Mouse (Mus musculus): Measurements from ENCODE around the gene Nans.

Gene Nans

DNA sequence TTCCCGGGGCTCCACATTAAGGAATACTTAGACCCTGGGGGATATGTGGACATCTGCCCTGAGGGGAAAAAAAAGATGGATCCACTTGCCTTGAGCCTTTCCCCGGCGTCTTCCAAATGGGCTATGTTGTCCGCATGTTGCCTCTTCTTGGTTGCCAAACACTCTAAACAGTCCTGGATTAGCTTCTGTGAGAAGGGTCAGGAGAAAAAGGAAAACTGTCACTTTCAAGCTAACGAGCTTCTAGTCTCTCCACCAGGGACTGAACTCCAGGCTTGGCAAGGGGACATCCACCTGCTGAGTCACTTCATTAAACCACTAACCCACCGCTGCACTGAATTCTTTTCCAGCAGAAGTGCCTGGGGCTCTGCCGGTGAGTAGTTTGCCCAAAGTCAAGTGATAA is 43.9 kb downstream of the Nans start:
- no peak for DNase-seq (ENCODE audit: low spot score in 2 of 2)

DNA sequence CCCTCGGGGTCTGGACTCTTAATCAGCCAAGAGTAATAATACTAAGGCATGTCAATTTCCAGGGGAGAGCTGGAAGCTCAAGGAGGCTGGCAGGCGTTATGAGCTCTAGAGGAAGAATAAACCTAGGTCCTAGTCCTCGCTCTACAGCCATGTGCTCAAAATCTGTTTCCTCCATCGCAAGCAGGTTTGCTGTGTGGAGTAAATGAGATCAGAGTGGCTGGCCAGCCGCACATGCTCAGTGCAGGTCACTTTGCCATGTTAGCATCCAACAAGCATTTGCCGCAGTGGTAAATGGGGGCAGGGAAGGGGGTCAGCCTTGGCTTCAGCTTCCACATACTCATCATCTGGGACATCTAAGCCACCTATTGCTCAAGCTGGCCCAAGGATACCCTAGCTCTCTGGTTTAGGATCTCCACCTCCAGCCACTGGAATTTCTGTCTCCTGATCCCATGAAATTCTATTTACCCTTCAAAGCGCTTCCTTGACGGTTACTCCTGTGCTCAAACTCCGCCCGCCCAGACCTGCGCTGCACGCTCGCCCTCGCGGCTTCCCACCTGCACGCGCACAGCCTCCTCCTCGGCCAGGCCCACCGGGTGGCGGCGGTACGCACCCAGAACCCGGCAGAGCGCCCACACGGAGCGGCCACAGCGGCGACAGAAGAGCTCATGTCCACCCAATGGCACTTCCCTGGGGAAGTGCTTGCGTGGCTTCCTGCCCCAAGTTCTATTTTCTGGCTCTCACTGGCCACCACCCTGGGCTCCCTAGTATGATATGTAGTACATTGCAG is 45.1 kb downstream of the Nans start:
- DNase-seq (ENCODE audit: low spot score in 2 of 2), result peak in 1 of 2 experiments; percentile 11

DNA sequence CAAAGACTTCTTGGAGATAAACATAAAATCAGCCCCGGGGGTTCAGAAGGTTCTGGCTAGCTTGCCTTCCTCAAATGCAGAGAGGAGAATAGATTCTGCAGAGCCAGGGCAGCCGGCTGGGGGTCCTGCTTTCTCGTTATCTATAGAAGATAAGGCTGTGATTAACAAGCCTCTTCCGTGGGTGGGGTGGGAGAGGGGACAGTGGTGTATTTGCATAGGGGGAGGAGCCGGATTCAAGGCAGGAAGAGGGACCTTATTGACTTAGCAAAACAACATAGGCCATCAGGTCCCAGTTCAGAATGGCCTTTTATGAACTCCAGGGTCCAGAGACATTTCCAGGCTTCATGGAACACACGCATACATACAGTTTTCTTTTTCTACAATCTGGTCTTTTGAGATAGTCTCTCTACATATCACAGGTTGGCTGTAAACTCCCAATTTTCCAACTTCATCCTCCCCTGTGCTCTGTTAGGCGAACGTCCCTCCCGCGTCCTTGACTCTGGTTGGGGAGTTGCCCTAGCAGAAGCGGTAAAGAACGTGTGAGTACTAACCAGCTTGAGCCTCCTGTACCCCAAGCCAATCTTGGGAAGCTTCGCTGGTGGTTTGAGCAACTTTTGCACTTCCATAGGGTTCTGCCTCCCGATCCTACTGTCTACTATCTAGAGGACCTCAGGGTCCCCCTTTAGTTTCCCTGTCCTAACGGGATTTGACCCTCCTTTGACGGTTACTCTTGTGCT is 46.2 kb downstream of the Nans start:
- DNase-seq (ENCODE audit: low spot score in 2 of 2), result no peak

DNA sequence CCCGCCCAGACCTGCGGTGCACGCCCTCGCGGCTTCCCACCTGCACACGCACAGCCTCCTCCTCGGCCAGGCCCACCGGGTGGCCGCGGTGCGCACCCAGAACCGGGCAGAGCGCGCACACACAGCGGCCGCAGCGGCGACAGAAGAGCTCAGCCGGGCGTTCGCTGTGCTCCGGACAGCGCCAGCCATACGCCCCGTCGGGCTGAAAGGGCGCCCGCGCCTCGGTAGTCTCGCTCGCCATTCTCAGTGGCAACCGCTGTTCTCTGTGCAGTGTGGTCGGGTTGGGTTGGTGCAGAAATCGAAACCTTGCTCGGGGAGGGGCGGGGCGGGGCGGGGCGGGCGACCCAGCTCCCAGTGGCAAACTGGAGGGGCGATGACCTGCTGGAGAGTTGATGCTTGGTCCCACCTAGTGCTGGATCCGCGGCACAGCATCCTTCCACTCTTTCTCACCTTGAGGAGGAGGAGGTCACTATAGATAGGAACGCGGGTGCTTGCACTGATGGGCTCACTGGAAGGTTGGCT is 46.9 kb downstream of the Nans start, which contains the start of gene Trim14:
Trim14 (minus strand) TSS at position 302 of the 522 bp plus-strand sequence.
- DNase-seq (ENCODE audit: low spot score in 2 of 2), result no peak

DNA sequence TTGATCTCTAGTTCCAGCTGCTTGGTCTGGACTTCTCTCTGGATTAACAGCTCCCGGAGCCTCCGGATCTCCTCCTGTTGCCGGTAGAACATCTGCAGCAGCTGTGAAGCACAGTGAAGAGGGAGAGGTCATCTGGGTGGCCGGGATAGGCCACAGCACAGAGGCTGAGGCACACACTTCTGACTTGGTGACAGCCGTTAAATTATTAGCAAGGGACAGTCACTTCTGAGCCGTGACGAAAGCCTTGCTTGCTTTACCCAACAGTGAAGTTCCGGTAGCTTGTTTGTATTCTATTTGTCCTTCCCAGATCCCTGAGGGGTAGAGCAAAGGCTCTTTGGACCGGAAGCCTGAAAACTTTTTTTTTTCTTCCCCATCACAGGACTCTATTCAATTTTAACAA is 50.1 kb downstream of the Nans start:
- DNase-seq (ENCODE audit: low spot score in 2 of 2), result no peak

DNA sequence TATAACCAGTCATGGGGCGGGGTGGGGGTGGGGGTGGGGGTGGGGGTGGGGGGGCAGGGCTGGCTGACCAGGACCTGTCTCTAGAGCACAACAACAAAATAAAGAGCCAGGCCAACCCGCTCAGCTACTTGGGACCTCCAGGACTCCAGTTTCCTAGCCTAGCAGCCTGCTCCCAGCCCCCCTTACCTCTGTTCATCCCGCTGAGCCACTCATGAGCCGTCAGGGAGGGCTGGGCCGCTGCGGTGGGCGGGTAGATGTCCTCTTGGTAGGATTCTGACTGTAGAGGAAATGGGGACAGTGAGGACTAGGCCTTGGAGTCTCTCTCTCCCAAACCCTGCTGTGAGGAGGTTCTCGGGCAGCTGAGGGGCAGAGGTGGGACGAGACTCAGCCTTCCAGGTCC is 52.7 kb downstream of the Nans start:
- no peak for DNase-seq (ENCODE audit: low spot score in 2 of 2)

DNA sequence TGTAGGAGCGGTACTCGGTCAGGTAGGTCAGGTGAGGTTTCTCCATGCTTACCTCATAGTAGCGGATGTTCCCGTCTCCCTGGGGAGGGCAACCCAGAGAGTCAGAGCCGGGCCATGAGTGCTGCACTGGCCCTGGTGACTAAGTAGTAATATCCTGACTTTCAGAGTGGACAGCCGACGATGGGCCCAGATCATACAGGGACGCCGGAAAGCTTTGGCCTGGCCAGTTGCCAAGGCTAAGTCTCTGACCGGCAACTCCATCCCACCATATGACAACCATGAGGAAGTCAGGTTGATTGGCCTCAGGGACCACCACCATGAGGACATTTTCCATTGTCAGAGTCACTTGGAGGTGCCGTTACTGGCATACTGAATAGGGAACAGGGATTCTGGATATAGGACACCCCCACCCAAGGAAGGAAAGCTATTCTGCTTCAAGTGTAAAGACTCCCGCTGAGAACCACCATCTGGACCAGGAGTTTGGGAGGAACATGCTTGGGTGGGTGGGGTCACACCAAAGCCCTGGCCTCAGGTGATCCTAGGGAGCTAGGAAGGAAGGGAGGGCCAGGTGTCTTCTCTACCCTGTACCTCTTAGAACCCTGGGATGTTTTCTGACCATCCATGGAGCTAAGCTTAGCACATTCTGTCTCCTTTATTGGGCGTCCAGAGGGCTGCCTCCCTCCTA is 54.5 kb downstream of the Nans start:
- DNase-seq (ENCODE audit: low spot score in 2 of 2), result no peak

DNA sequence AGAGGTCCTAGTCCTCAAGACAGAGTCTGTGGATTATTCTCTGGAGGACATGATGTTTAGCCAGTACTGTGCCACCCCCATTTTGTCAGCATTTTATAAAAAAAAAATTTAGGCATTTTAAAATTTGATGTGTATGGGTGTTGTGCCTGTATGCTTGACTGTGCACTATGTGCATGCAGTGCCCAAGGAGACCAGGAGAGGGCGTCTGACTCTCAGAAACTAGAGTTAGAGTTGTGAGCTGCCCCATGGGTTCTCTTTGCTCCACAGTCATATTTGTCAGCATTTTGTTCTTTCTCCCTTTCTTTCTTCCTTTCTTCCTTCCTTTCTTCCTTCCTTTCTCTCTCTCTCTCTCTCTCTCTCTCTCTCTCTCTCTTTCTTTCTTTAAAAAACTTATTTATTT is 55.3 kb downstream of the Nans start:
- no peak for DNase-seq (ENCODE audit: low spot score in 2 of 2)

DNA sequence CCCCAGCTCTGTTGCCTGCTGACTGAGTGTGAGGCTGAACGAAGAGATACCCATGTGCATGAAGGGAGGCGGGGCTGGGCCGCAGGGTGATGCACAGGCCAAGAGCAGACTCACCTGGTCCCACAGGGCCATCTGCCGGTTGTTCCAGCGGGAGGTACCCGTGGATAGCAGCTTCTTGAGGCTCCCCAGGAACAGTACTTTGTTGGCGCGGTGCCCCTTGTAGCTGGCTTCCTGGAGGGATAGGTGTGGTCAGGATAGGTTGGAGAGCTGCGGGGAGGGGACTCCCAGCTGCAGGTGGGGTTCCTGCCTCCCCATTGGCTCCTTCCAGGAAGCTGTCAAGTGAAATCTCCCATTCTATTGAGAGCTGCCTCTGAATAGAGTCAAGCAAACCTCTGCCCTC is 56.5 kb downstream of the Nans start:
- no peak for DNase-seq (ENCODE audit: low spot score in 2 of 2)

DNA sequence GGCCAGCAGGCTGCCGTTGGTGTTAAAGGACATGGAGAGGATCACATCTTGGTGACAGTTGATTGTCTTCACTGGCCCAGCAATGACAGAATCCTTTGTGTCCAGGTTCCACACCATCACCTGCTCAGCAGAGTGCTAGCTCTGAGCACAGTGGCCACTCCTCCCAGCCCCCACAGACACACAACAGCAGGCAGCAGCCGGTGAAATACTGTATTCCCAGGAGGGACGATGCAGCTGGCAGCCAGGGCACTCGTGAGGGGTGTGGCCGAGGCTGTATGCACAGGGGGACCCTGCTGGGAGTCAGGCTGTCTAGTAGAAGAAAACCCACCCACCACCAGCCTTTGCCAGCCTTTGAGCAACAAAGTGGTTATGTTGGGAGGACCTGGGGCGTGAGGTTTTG is 57.7 kb downstream of the Nans start:
- DNase-seq (ENCODE audit: low spot score in 2 of 2), result no peak

DNA sequence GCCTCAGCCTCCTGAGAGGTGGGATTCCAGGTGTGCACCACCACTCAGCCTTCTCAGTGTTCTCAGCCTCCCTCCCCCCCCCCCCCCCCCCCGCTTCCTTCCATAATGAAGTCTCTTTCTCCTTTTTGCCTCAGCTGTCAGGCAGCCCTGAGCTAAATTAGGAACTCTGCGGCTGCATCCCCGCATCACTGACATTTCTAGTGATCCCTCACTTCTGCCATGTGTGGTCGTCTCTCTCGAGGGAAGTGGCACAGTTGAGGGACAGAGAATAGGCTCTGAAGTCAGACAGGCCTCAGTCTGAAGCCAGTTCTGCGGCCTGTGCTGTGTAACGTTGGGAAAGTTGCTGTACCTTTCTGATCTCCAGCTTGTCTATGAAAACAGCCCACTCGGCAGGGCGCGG is 60.9 kb downstream of the Nans start:
- DNase-seq (ENCODE audit: low spot score in 2 of 2), result no peak

DNA sequence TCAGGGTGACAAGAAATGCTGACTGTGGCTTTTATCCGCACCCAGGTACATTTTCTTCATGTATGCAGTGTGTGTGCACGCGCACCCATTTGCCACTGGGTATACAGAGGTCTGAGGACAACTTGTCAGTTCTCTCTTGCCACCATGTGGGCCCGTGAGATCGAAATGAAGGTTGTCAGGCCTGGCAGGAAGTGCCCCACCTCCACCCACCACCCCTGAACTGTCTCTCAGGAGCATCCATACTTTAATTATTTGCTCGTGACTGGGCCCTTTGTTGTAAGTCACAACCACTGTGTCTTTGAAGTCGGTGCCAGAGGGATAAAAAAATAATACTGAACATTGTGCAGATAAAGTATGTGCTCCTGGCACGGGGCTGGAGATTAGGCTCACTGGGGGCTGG is 61.4 kb downstream of the Nans start:
- DNase-seq (ENCODE audit: low spot score in 2 of 2), result no peak
